Mouse (Mus musculus) olfactory bulb, adult 2 months (tissue): ENCODE results near the gene Card6. TPM values are rescaled to one million over a fixed set of nuclear protein-coding genes. Genes with fewer than 3 reads are reported as not detected.

ENCODE experiments used
- H3K27ac ChIP-seq: fragments of 200-500 bp; 2 replicates; pipeline ENCODE4 v1.5.1; 2012; ENCODE audit warnings: low read depth, low read length; ENCODE audit not compliant: insufficient read depth
- H3K4me1 ChIP-seq: fragments of 200-500 bp; 2 replicates; pipeline ENCODE4 v1.6.1; 2012; ENCODE audit warnings: low read length; ENCODE audit not compliant: control insufficient read depth, insufficient read depth
- H3K4me3 ChIP-seq: fragments of 200-500 bp; 2 replicates; pipeline ENCODE4 v1.5.1; 2012; ENCODE audit warnings: mild to moderate bottlenecking, low read depth, low read length, moderate library complexity; ENCODE audit not compliant: insufficient read depth
- CTCF ChIP-seq: fragments of 200-500 bp; IDR thresholded peaks from 2 replicates; pipeline ENCODE4 v1.5.1; 2012; ENCODE audit warnings: low read depth, mild to moderate bottlenecking, low read length, moderate library complexity; ENCODE audit not compliant: insufficient read depth
- POLR2A ChIP-seq: fragments of 200-500 bp; IDR thresholded peaks from 2 replicates; pipeline ENCODE4 v1.6.1; 2012; ENCODE audit warnings: mild to moderate bottlenecking, low read depth, low read length, moderate library complexity; ENCODE audit not compliant: insufficient read depth
- WGBS: fragments of 180-500 bp; shearing (Covaris S2); methylation state at CpG from one replicate; pipeline ENCODE4 v1.1.7; 2018; 5-methylcytosine and 5-hydroxymethylcytosine counted together
- polyA plus RNA-seq: library from polyadenylated mRNA; stranded (reverse); fragments of >200 nt; gene quantifications from 2 replicates; pipeline ENCODE4 v1.2.4, GENCODE M21; 2012; ENCODE audit warnings: low replicate concordance; ENCODE audit not compliant: missing spikeins, insufficient read depth, insufficient read length

Gene Card6
- polyA plus RNA-seq, 1 experiment, result not detected

DNA sequence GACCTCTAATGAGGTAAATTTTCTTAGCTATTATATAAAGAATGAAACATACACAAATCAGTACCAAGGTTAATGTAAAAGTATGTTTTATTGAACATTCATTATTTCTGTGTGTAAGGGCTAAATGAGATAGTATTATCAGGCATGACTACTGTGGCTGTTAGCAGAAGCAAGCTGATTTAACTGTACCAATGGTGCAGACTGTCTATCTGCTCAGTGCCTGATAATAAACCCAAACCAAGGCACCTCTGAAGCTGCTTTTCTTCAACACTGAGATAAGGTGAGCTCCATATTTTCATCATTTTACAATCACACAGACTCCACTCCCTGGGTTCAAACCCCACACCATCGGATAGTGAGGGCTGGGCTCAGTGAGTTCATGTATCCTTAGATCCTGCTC is 11.0 kb downstream of the Card6 start:
- TF ChIP-seq CTCF (no peak), POLR2A (no peak)
- Histone ChIP-seq H3K27ac (no peak overlapping the region), H3K4me3 (no peak overlapping the region), H3K4me1 (no peaks in the 10 kb centered on the region)
- WGBS, result 95% methylated on average over 1 of the region's 1 CpGs

DNA sequence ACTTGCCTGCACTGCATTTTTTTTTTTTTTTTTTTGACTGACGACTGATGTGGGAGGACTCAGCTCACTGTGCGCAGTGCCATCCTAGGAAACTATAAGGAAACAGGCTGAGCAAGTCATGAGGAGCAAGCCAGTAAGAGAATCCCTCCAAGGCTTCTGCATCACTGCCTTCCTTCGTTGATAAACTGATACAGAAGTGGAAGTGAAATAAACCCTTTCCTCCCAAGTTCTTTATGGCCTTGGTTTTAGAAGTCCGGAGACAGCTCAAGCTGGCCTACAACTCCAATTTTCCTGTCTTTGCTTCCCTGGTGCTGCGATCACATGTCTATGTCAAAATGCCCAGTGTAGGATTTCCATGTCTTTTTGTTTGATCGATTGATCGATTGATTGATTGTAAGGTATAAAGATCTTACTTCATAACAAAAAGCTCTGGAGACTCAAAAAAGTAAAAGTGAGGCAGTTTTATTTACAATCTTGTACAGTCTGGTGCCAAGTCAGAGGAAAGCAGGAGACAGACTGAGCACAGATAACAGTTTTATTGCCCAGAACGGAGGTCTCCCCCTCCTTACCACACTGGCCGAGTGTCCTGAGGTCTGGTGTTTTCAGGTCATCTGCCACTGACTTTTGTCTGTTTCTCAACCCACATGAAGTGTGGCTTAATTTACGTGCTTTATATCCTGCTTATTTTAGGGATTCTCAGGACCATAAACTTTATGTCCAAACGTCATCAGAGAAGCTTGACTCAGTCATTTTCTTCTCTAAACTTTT is 12.6 kb downstream of the Card6 start:
- no peak for TF ChIP-seq CTCF
- no peak for TF ChIP-seq POLR2A
- WGBS, result 93% methylated on average over 11 of the region's 11 CpGs
- Histone ChIP-seq H3K27ac (no peak overlapping the region), H3K4me1 (no peaks in the 10 kb centered on the region), H3K4me3 (no peak overlapping the region)

DNA sequence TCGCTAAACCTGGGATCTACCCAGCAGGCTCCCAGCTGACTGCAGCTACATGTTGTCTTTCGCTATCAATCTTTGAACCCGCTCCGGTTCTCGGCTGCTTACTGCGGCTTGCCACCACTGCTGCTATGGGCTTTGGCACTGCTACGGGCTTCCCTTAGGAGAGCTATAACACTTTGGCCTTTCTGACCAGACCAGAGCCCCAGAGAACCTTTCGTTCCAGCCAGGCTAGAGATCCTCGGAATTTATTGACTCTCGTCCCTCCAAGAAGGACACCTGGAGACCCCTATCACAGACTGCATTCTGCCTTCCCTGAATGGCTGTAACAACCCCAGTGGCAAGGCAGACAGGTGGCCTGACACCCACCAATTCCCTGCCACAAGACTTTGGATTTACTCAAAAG is 18.2 kb downstream of the Card6 start:
- Histone ChIP-seq H3K4me1 (no peaks in the 10 kb centered on the region), H3K27ac (no peak overlapping the region), H3K4me3 (no peak overlapping the region)
- no peak for TF ChIP-seq POLR2A
- no peak for TF ChIP-seq CTCF
- WGBS, result 97% methylated on average over 10 of the region's 10 CpGs

DNA sequence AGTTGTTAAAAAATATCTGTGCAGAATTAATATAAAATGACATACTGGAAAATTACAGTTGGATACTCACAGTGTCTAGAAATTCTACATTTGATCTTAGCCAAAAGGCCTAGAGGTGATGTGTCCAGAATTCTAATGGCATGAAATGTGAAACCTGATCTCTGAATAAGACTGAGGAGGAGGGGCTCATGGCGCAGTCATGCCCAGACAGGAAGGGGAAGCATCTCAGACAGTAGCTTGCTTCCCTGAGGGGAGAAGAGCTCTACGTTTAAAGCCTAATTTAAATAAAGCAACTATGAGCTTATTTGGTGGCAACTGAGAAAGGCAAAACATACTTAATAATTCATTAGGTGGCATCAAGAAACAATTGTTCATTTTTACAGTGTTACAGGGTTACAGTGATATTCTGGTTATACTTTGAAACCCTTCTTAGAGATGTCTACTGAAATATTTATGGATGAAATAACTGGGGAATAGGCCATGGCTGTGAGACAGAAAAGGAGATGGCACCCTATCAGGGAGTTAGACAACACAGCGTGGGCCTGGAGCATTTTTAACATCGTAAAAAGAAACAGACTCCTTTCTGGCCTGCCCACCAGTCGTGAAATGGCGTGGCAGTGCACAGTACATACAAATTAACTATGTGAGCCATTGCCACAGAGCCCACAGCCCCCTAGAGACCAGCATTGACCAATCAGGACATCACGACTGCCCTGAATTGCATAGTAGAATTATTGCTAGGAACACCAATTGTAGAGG is 19.3 kb downstream of the Card6 start:
- no peak overlapping the region for H3K4me3 ChIP-seq
- no peak overlapping the region for H3K27ac ChIP-seq
- no peaks in the 10 kb centered on the region for H3K4me1 ChIP-seq
- no peak for TF ChIP-seq CTCF
- no peak for TF ChIP-seq POLR2A
- WGBS, result 52% methylated on average over 7 of the region's 7 CpGs

DNA sequence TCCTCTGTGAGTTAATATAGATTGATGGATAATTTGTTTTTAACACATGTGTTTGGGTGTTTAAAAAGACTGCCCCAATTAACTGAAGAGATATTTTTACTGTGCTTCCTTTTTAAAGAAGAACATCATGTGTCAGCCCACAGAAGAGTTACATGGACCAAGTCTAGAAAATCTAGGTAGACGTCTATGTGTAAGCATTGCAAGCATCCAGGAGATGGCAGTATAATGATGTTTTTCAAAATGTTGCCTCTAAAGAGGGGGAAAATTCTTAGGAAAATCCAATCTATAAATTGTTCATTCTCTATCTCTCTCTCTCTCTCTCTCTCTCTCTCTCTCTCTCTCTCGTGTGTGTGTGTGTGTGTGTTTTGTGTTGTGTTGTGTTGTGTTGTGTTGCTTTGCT is 22.2 kb downstream of the Card6 start:
- no peak overlapping the region for H3K4me3 ChIP-seq
- no peaks in the 10 kb centered on the region for H3K4me1 ChIP-seq
- no peak overlapping the region for H3K27ac ChIP-seq
- 10% methylated on average over 2 of the region's 2 CpGs for WGBS
- no peak for TF ChIP-seq CTCF
- TF ChIP-seq POLR2A, result no peak

DNA sequence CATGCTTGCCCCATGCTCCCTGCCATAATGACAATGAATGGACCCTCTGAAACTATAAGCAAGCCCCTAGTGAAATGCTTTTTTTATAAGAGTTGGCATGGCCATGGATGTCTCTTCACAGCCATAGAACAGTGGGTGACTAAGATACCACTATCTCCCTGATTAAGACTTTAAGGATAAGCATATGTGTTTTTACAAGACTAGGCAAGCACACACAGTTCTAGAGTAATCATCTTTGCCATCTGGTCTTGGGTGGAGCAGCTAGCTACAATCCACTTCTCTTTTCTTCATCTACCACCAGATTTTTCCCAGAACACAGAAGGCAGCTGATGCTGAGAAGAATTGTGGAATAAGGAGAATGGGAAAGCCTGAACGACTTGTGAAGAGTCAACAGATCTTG is 27.1 kb downstream of the Card6 start:
- Histone ChIP-seq H3K4me1 (no peaks in the 10 kb centered on the region), H3K4me3 (no peak overlapping the region), H3K27ac (no peak overlapping the region)
- WGBS, result 80% methylated on average over 1 of the region's 1 CpGs
- TF ChIP-seq CTCF, result no peak
- no peak for TF ChIP-seq POLR2A

DNA sequence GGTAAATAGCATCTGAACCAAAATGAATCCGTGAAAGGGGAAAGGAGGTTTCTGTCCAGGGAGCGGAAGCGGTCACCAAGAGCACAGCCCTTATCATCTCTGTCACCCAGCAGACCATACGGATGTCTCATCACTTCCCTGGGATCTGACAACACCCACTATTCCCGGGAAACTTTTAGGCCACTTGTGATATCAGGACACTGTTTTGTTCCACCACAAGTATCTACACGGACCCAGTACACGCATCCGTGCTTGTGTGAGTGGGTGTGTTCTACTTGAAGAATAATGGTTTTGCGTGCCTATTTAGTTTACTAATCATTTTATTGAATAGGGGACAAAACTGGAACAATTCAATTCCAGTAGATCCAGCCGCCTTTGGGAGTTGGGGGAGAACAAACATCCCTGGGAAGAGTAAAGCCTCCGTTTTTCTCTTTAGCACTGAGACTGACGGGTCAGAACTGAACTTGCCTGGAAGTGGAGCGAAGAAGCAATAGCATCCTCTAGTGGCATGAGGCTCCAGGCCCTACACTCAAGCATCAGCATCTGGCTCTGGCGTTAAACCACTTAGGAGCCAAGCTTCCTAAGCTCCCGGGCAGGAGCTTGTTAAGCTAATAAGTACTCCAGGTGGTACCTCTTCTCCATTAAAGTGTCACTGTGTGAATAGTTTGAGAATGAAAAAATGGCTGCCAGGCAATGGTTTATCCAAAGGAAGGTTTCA is 39.4 kb downstream of the Card6 start:
- TF ChIP-seq POLR2A (no peak), CTCF (peak; percentile 40)
- WGBS, result 45% methylated on average over 15 of the region's 15 CpGs
- no peak overlapping the region for H3K27ac ChIP-seq
- H3K4me3 ChIP-seq, result no peak overlapping the region
- H3K4me1 ChIP-seq, result no peaks in the 10 kb centered on the region

DNA sequence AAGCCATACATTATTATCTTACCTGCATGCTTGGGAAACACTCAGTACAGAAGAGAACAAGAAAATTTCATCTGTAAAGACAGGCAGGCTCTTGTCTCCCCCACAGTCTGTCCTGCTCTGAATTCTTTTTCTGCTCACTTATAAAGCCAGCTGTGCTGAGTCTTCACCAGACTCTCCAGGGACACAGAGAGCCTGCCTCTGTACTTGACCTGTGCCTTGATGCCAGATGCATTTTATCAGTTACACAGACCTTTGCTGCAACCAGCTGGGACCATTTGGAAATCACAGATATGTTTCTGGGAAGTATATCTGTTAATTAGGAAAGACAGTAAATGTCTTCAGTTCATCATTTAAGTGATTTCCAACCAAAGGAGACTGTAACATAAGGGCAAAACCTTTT is 44.7 kb downstream of the Card6 start, which contains the start of gene C7:
Gene C7, minus strand, starts transcription at position 106 of the 400 bp plus-strand sequence.
- TF ChIP-seq CTCF (no peak), POLR2A (no peak)
- Histone ChIP-seq H3K4me3 (no peak within 1 kb of the TSS), H3K4me1 (no peaks in the 10 kb centered on the region), H3K27ac (no peak within 1 kb of the TSS)

Other genes with a start within 250 kb of the Card6 start
- not detected in 2 replicates for gene Mroh2b, start 209.8 kb downstream of the Card6 start, polyA plus RNA-seq
- not detected in 2 replicates for gene C7, start 44.8 kb downstream of the Card6 start, polyA plus RNA-seq
- gene Rpl37, start 8.1 kb upstream of the Card6 start, polyA plus RNA-seq, result not detected in 2 replicates
- not detected in 2 replicates for gene Prkaa1, start 35.3 kb upstream of the Card6 start, polyA plus RNA-seq
- gene Ttc33, start 77.0 kb upstream of the Card6 start, polyA plus RNA-seq, result not detected in 2 replicates
- gene Ptger4, start 135.6 kb upstream of the Card6 start, polyA plus RNA-seq, result not detected in 2 replicates